8 mouse cellular contexts compared by ENCODE assay signal in the genomic region with DNA sequence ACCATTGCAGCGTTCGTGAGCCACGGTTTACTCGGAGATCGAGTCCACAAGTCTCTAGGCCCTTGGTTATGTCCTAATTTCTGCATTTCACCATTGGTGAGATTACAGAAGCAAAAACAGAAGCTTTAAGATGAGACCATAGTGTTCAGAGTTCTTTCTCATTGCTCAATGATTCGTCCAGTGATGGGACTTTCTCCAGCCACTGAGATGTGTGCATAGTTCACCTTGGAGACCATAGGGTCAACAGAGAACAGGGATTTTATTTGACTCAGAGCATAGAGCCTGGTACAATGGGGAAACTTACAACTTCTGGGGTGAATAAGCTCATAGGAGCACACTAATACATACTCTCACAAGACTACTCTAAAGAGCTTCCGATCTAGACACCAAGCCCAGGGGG. TPM values are rescaled to one million over a fixed set of nuclear protein-coding genes. Genes with fewer than 3 reads are reported as not detected.
A peak's percentile ranks its signal among the peaks of the same experiment; 100 is the strongest.
DNase-seq lines count a peak whose midpoint lies in the region; ATAC-seq and TF ChIP-seq lines count a peak whose summit lies in the region.

No protein-coding gene starts in this region.

- no peaks in the 10 kb centered on the region; the same call in 1 of the 2 replicates for H3K4me1 ChIP-seq in hindbrain, embryonic 11.5 days (replicated peaks; ENCODE audit: control insufficient read depth, insufficient read depth, low read length)
- H3K4me1 ChIP-seq in liver, embryonic 11.5 days (replicated peaks; ENCODE audit: control insufficient read depth, insufficient read depth, low read length) = peaks cover 29% of the 10 kb centered on the region
- H3K4me1 ChIP-seq in olfactory bulb, adult 2 months (ENCODE audit: control insufficient read depth, insufficient read depth, low read length) = peaks cover 5% of the 10 kb centered on the region; the same call in 1 of the 2 replicates
- 0 out of 2 replicates have a peak, but pooled peaks cover 2% of the 10 kb centered on the region for H3K4me1 ChIP-seq in lung, adult 2 months (ENCODE audit: control insufficient read depth, insufficient read depth, low read length)

- no peaks in the 10 kb centered on the region for H3K36me3 ChIP-seq in hindbrain, embryonic 11.5 days (ENCODE audit: control insufficient read depth, insufficient read depth, low read length)
- no peaks in the 10 kb centered on the region for H3K36me3 ChIP-seq in liver, embryonic 11.5 days (ENCODE audit: control insufficient read depth, insufficient read depth, low read length)

- no peak for ATAC-seq in hindbrain, embryonic 11.5 days (ENCODE audit: low FRiP score)
- ATAC-seq in liver, embryonic 11.5 days (replicated peaks; ENCODE audit: low FRiP score) = no peak

- H3K9me3 ChIP-seq in hindbrain, embryonic 11.5 days (ENCODE audit: control insufficient read depth, low read length) = no peaks in the 10 kb centered on the region
- no peaks in the 10 kb centered on the region for H3K9me3 ChIP-seq in liver, embryonic 11.5 days (ENCODE audit: control insufficient read depth, low read length)

- H3K9ac ChIP-seq in hindbrain, embryonic 11.5 days (ENCODE audit: low read depth, low read length) = no peak overlapping the region
- 0 out of 2 replicates have a peak overlapping the region, but pooled peaks have one; percentile 25 for H3K9ac ChIP-seq in liver, embryonic 11.5 days (ENCODE audit: low read depth, low read length)

- no peak for TF ChIP-seq CTCF in olfactory bulb, adult 2 months (IDR thresholded peaks at IDR 0.05; ENCODE audit: insufficient read depth, low read depth, low read length)
- no peak for TF ChIP-seq CTCF in lung, adult 2 months (IDR thresholded peaks at IDR 0.05; ENCODE audit: insufficient read depth, low read length)

- no peak for TF ChIP-seq POLR2A in olfactory bulb, adult 2 months (IDR thresholded peaks at IDR 0.05; ENCODE audit: insufficient read depth, low read depth, low read length)
- TF ChIP-seq POLR2A in lung, adult 2 months (IDR thresholded peaks at IDR 0.05; ENCODE audit: borderline replicate concordance, extremely low read depth, low read depth, low read length) = no peak

- H3K4me3 ChIP-seq in hindbrain, embryonic 11.5 days (ENCODE audit: low read depth, low read length) = peak overlapping the region; percentile 92; the same call in 1 of the 2 replicates
- H3K4me3 ChIP-seq in liver, embryonic 11.5 days (ENCODE audit: low read depth, low read length) = peak overlapping the region; percentile 92
- H3K4me3 ChIP-seq in olfactory bulb, adult 2 months (ENCODE audit: insufficient read depth, low read depth, low read length) = peak overlapping the region; percentile 19; the same call in 1 of the 2 replicates
- no peak overlapping the region for H3K4me3 ChIP-seq in lung, adult 2 months (replicated peaks; ENCODE audit: extremely low read depth, low read depth, low read length)

- H3K27ac ChIP-seq in hindbrain, embryonic 11.5 days (ENCODE audit: low read depth, low read length) = no peak overlapping the region
- H3K27ac ChIP-seq in liver, embryonic 11.5 days (ENCODE audit: low read depth, low read length) = peak overlapping the region; percentile 19; the same call in 1 of the 2 replicates
- H3K27ac ChIP-seq in olfactory bulb, adult 2 months (ENCODE audit: insufficient read depth, low read depth, low read length) = no peak overlapping the region

- DNase-seq in kidney, adult 9 months = peak; percentile 30
- DNase-seq in kidney, postnatal 36 days = no peak
- no peak for DNase-seq in hindbrain, embryonic 11.5 days (ENCODE audit: low spot score)
- no peak for DNase-seq in liver, embryonic 11.5 days (ENCODE audit: low spot score)
- DNase-seq in lung, adult 2 months = no peak
- DNase-seq in frontal cortex, postnatal 36 days (ENCODE audit: low spot score in 2 of 2) = no peak
- no peak for DNase-seq in left cerebral cortex, postnatal 4 days

- no peaks in the 10 kb centered on the region for H3K27me3 ChIP-seq in hindbrain, embryonic 11.5 days (ENCODE audit: control insufficient read depth, insufficient read depth, low read length)
- no peaks in the 10 kb centered on the region for H3K27me3 ChIP-seq in liver, embryonic 11.5 days (replicated peaks; ENCODE audit: control insufficient read depth, insufficient read depth, low read length)

- intact Hi-C loops in left cerebral cortex, postnatal 4 days (cut with DNase I) = no loop called here

- WGBS in hindbrain, embryonic 11.5 days = 66% methylated on average over 7 of the region's 7 CpGs
- 81% methylated on average over 7 of the region's 7 CpGs for WGBS in liver, embryonic 11.5 days
- WGBS in olfactory bulb, adult 2 months = 51% methylated on average over 7 of the region's 7 CpGs
- 81% methylated on average over 7 of the region's 7 CpGs for WGBS in lung, adult 2 months

- H3K4me2 ChIP-seq in hindbrain, embryonic 11.5 days (replicated peaks; ENCODE audit: low read depth, low read length) = peak overlapping the region; percentile 37
- peak overlapping the region; percentile 96 for H3K4me2 ChIP-seq in liver, embryonic 11.5 days

RNA-seq across cellular contexts. Expression of a gene that starts 3.0 kb away (rescaled TPM):
- 18.3 and 20.7 TPM in 2 replicates for polyA plus RNA-seq in hindbrain, embryonic 11.5 days (2014; fragmentation: Nextera tagmentation; extraction: Ambion mirVana)
- 9.5 and 10.0 TPM in 2 replicates for polyA plus RNA-seq in liver, embryonic 11.5 days (2014; fragmentation: Nextera tagmentation; extraction: Ambion mirVana)
- not detected in 2 replicates for polyA plus RNA-seq in olfactory bulb, adult 2 months (2012; ENCODE audit: insufficient read depth, insufficient read length, low replicate concordance, missing spikeins)
- 5.1 and 6.6 TPM in 2 replicates for polyA plus RNA-seq in lung, adult 2 months (2012; rRNA removed)
- 10 to 100 TPM; 17.1 to 20.1 TPM for total RNA-seq in left cerebral cortex, postnatal 4 days (2021)

RNA-seq across cellular contexts. Expression of a gene that starts 29.8 kb away (rescaled TPM):
- polyA plus RNA-seq in hindbrain, embryonic 11.5 days (2014; fragmentation: Nextera tagmentation; extraction: Ambion mirVana) = 140 and 161 TPM in 2 replicates
- polyA plus RNA-seq in liver, embryonic 11.5 days (2014; fragmentation: Nextera tagmentation; extraction: Ambion mirVana) = 44.4 and 53.4 TPM in 2 replicates
- not detected in 2 replicates for polyA plus RNA-seq in olfactory bulb, adult 2 months (2012; ENCODE audit: insufficient read depth, insufficient read length, low replicate concordance, missing spikeins)
- polyA plus RNA-seq in lung, adult 2 months (2012; rRNA removed) = 6.3 and 12.5 TPM in 2 replicates
- 100 to 1,000 TPM; 230 to 234 TPM for total RNA-seq in left cerebral cortex, postnatal 4 days (2021)
